Mouse (Mus musculus) spleen, embryonic (tissue): Measurements from ENCODE around the gene Gm5426.
"Not testable (repeated sequence)": the region's sequence is repeated elsewhere in the genome, so short reads cannot be mapped to it uniquely, and the experiment has no call there.

Source experiments
- CTCF ChIA-PET: fragments of 350-600 bp; sonication (Branson Sonifier 250); formaldehyde crosslinking; loops from one replicate; lab custom pipeline; 2022; lab: Charles Lee

Gene Gm5426

GRCm38 (mm10) chr10:96132161-96132560 lies 4.2 kb upstream of the Gm5426 start:
- CTCF ChIA-PET, result interaction anchor here (0.7 kb wide), 1 partner anchor 51 kb away, joined by 4 read pairs; no protein-coding TSS in a partner anchor

GRCm38 (mm10) chr10:96138585-96138984 lies 2.2 kb downstream of the Gm5426 start:
- CTCF ChIA-PET, result no interaction called here

- CTCF ChIA-PET, result not testable (repeated sequence)
Measured at GRCm38 (mm10) chr10:96139274-96139673, 2.9 kb downstream of the Gm5426 start.

GRCm38 (mm10) chr10:96146578-96146977 lies 10.2 kb downstream of the Gm5426 start:
- CTCF ChIA-PET, result interaction anchor here (0.6 to 0.7 kb wide), 2 partner anchors 498 to 632 kb away, joined by 3 to 12 read pairs; no protein-coding TSS in a partner anchor

GRCm38 (mm10) chr10:96148250-96148699 lies 11.9 kb downstream of the Gm5426 start:
- CTCF ChIA-PET, result interaction anchor here (0.6 kb wide), 1 partner anchor 538 kb away, joined by 10 read pairs; no protein-coding TSS in a partner anchor

- CTCF ChIA-PET, result no interaction called here
Measured at GRCm38 (mm10) chr10:96150401-96151116, 14.2 kb downstream of the Gm5426 start.

- CTCF ChIA-PET, result no interaction called here
Measured at GRCm38 (mm10) chr10:96153315-96153714, 16.9 kb downstream of the Gm5426 start.

- CTCF ChIA-PET, result interaction anchor here (0.7 kb wide), 1 partner anchor 25 kb away, joined by 4 read pairs; no protein-coding TSS in a partner anchor
Measured at GRCm38 (mm10) chr10:96162975-96163706, 26.7 kb downstream of the Gm5426 start.

GRCm38 (mm10) chr10:96163791-96164190 lies 27.4 kb downstream of the Gm5426 start:
- CTCF ChIA-PET, result no interaction called here

GRCm38 (mm10) chr10:96165260-96165659 lies 28.9 kb downstream of the Gm5426 start:
- CTCF ChIA-PET, result no interaction called here

- CTCF ChIA-PET, result no interaction called here
Measured at GRCm38 (mm10) chr10:96168998-96169397, 32.6 kb downstream of the Gm5426 start.

GRCm38 (mm10) chr10:96171546-96171945 lies 35.1 kb downstream of the Gm5426 start:
- CTCF ChIA-PET, result no interaction called here

GRCm38 (mm10) chr10:96172964-96173363 lies 36.6 kb downstream of the Gm5426 start:
- CTCF ChIA-PET, result no interaction called here

- CTCF ChIA-PET, result no interaction called here
Measured at GRCm38 (mm10) chr10:96173771-96174170, 37.4 kb downstream of the Gm5426 start.

- CTCF ChIA-PET, result no interaction called here
Measured at GRCm38 (mm10) chr10:96176916-96177315, 40.5 kb downstream of the Gm5426 start.

GRCm38 (mm10) chr10:96180554-96181397 lies 44.4 kb downstream of the Gm5426 start:
- CTCF ChIA-PET, result no interaction called here

- CTCF ChIA-PET, result no interaction called here
Measured at GRCm38 (mm10) chr10:96181398-96181790, 45.0 kb downstream of the Gm5426 start.

- CTCF ChIA-PET, result no interaction called here
Measured at GRCm38 (mm10) chr10:96181883-96182628, 45.7 kb downstream of the Gm5426 start.

GRCm38 (mm10) chr10:96185026-96185425 lies 48.6 kb downstream of the Gm5426 start:
- CTCF ChIA-PET, result no interaction called here

GRCm38 (mm10) chr10:96185601-96186000 lies 49.2 kb downstream of the Gm5426 start:
- CTCF ChIA-PET, result no interaction called here
